Mouse (Mus musculus): ENCODE data around the gene Ppp1r36. TPM values are rescaled to one million over a fixed set of nuclear protein-coding genes. Genes with fewer than 3 reads are reported as not detected.

The Ppp1r36 gene
- polyA plus RNA-seq, 1 experiment from 2014 or later = 1.9 TPM

GRCm38 (mm10) chr12:76385342-76385741, 32.0 kb upstream of the Ppp1r36 start:
- Histone ChIP-seq H3K9me3 (ENCODE audit: control insufficient read depth, low read length) (no peaks in the 10 kb centered on the region), H3K27me3 (ENCODE audit: control insufficient read depth, insufficient read depth, low read length) (no peaks in the 10 kb centered on the region), H3K36me3 (ENCODE audit: control insufficient read depth, insufficient read depth, low read length) (0 out of 2 replicates have a peak, but pooled peaks cover 2% of the 10 kb centered on the region), H3K27ac (ENCODE audit: low read depth, low read length) (no peak overlapping the region), H3K4me1 (replicated peaks; ENCODE audit: control insufficient read depth, insufficient read depth, low read length) (no peaks in the 10 kb centered on the region), H3K4me2 (replicated peaks; ENCODE audit: low read depth, low read length) (no peak overlapping the region), H3K9ac (ENCODE audit: low read depth, low read length) (no peak overlapping the region), H3K4me3 (ENCODE audit: low read depth, low read length) (no peak overlapping the region)
- no peak for ATAC-seq (ENCODE audit: low FRiP score)
- 96% methylated on average over 8 of the region's 8 CpGs for WGBS
- no peak for DNase-seq (ENCODE audit: low spot score)

- H3K9ac ChIP-seq (ENCODE audit: low read depth, low read length) = no peak overlapping the region
- H3K27ac ChIP-seq (ENCODE audit: low read depth, low read length) = no peak overlapping the region
- no peaks in the 10 kb centered on the region for H3K27me3 ChIP-seq (ENCODE audit: control insufficient read depth, insufficient read depth, low read length)
- no peaks in the 10 kb centered on the region for H3K9me3 ChIP-seq (ENCODE audit: control insufficient read depth, low read length)
- H3K4me2 ChIP-seq (replicated peaks; ENCODE audit: low read depth, low read length) = no peak overlapping the region
- 0 out of 2 replicates have a peak, but pooled peaks cover 2% of the 10 kb centered on the region for H3K36me3 ChIP-seq (ENCODE audit: control insufficient read depth, insufficient read depth, low read length)
- ATAC-seq (ENCODE audit: low FRiP score) = peak; percentile 49; the same call in 1 of the 2 replicates
- no peaks in the 10 kb centered on the region for H3K4me1 ChIP-seq (replicated peaks; ENCODE audit: control insufficient read depth, insufficient read depth, low read length)
- H3K4me3 ChIP-seq (ENCODE audit: low read depth, low read length) = no peak overlapping the region
- WGBS = 82% methylated on average over 11 of the region's 11 CpGs
- DNase-seq (ENCODE audit: low spot score) = peak; percentile 23
Observed at GRCm38 (mm10) chr12:76388794-76389193, 28.5 kb upstream of the Ppp1r36 start.

- Histone ChIP-seq H3K4me1 (replicated peaks; ENCODE audit: control insufficient read depth, insufficient read depth, low read length) (no peaks in the 10 kb centered on the region), H3K27me3 (ENCODE audit: control insufficient read depth, insufficient read depth, low read length) (no peaks in the 10 kb centered on the region), H3K36me3 (ENCODE audit: control insufficient read depth, insufficient read depth, low read length) (no peaks in the 10 kb centered on the region), H3K9me3 (ENCODE audit: control insufficient read depth, low read length) (no peaks in the 10 kb centered on the region), H3K4me3 (ENCODE audit: low read depth, low read length) (no peak overlapping the region), H3K4me2 (replicated peaks; ENCODE audit: low read depth, low read length) (no peak overlapping the region), H3K27ac (ENCODE audit: low read depth, low read length) (no peak overlapping the region), H3K9ac (ENCODE audit: low read depth, low read length) (no peak overlapping the region)
- WGBS = 82% methylated on average over 3 of the region's 3 CpGs
- ATAC-seq (ENCODE audit: low FRiP score) (no peak), DNase-seq (ENCODE audit: low spot score) (no peak)
Observed at GRCm38 (mm10) chr12:76391595-76392271, 25.6 kb upstream of the Ppp1r36 start.

- no peak overlapping the region for H3K27ac ChIP-seq (ENCODE audit: low read depth, low read length)
- H3K4me2 ChIP-seq (replicated peaks; ENCODE audit: low read depth, low read length) = no peak overlapping the region
- H3K4me1 ChIP-seq (replicated peaks; ENCODE audit: control insufficient read depth, insufficient read depth, low read length) = no peaks in the 10 kb centered on the region
- H3K9ac ChIP-seq (ENCODE audit: low read depth, low read length) = no peak overlapping the region
- no peaks in the 10 kb centered on the region for H3K9me3 ChIP-seq (ENCODE audit: control insufficient read depth, low read length)
- no peaks in the 10 kb centered on the region for H3K36me3 ChIP-seq (ENCODE audit: control insufficient read depth, insufficient read depth, low read length)
- no peaks in the 10 kb centered on the region for H3K27me3 ChIP-seq (ENCODE audit: control insufficient read depth, insufficient read depth, low read length)
- H3K4me3 ChIP-seq (ENCODE audit: low read depth, low read length) = no peak overlapping the region
- no peak for DNase-seq (ENCODE audit: low spot score)
- 88% methylated on average over 5 of the region's 5 CpGs for WGBS
- ATAC-seq (ENCODE audit: low FRiP score) = no peak
Observed at GRCm38 (mm10) chr12:76392979-76393378, 24.4 kb upstream of the Ppp1r36 start.

- H3K9me3 ChIP-seq (ENCODE audit: control insufficient read depth, low read length) = no peaks in the 10 kb centered on the region
- H3K4me1 ChIP-seq (replicated peaks; ENCODE audit: control insufficient read depth, insufficient read depth, low read length) = no peaks in the 10 kb centered on the region
- no peak for ATAC-seq (ENCODE audit: low FRiP score)
- H3K9ac ChIP-seq (ENCODE audit: low read depth, low read length) = no peak overlapping the region
- no peak overlapping the region for H3K4me2 ChIP-seq (replicated peaks; ENCODE audit: low read depth, low read length)
- no peak overlapping the region for H3K27ac ChIP-seq (ENCODE audit: low read depth, low read length)
- WGBS = 81% methylated on average over 5 of the region's 5 CpGs
- H3K36me3 ChIP-seq (ENCODE audit: control insufficient read depth, insufficient read depth, low read length) = no peaks in the 10 kb centered on the region
- DNase-seq (ENCODE audit: low spot score) = no peak
- H3K27me3 ChIP-seq (ENCODE audit: control insufficient read depth, insufficient read depth, low read length) = no peaks in the 10 kb centered on the region
- H3K4me3 ChIP-seq (ENCODE audit: low read depth, low read length) = no peak overlapping the region
Observed at GRCm38 (mm10) chr12:76397281-76397680, 20.1 kb upstream of the Ppp1r36 start.

- no peak for DNase-seq (ENCODE audit: low spot score)
- Histone ChIP-seq H3K4me2 (replicated peaks; ENCODE audit: low read depth, low read length) (no peak overlapping the region), H3K9ac (ENCODE audit: low read depth, low read length) (no peak overlapping the region), H3K27me3 (ENCODE audit: control insufficient read depth, insufficient read depth, low read length) (peaks cover 20% of the 10 kb centered on the region), H3K4me3 (ENCODE audit: low read depth, low read length) (no peak overlapping the region), H3K9me3 (ENCODE audit: control insufficient read depth, low read length) (no peaks in the 10 kb centered on the region), H3K27ac (ENCODE audit: low read depth, low read length) (no peak overlapping the region), H3K36me3 (ENCODE audit: control insufficient read depth, insufficient read depth, low read length) (no peaks in the 10 kb centered on the region), H3K4me1 (replicated peaks; ENCODE audit: control insufficient read depth, insufficient read depth, low read length) (peaks cover 7% of the 10 kb centered on the region)
- 50% methylated on average over 3 of the region's 3 CpGs for WGBS
- no peak for ATAC-seq (ENCODE audit: low FRiP score)
Observed at GRCm38 (mm10) chr12:76401674-76402073, 15.7 kb upstream of the Ppp1r36 start.

- no peaks in the 10 kb centered on the region for H3K36me3 ChIP-seq (ENCODE audit: control insufficient read depth, insufficient read depth, low read length)
- no peak for DNase-seq (ENCODE audit: low spot score)
- peaks cover 29% of the 10 kb centered on the region for H3K27me3 ChIP-seq (ENCODE audit: control insufficient read depth, insufficient read depth, low read length)
- H3K4me2 ChIP-seq (replicated peaks; ENCODE audit: low read depth, low read length) = peak overlapping the region; percentile 68
- H3K4me1 ChIP-seq (replicated peaks; ENCODE audit: control insufficient read depth, insufficient read depth, low read length) = peaks cover 7% of the 10 kb centered on the region
- ATAC-seq (ENCODE audit: low FRiP score) = peak; percentile 93
- H3K9ac ChIP-seq (ENCODE audit: low read depth, low read length) = peak overlapping the region; percentile 55
- H3K27ac ChIP-seq (ENCODE audit: low read depth, low read length) = peak overlapping the region; percentile 82
- whole genome bisulfite sequencing = under 1% methylated on average over 53 of the region's 54 CpGs
- H3K4me3 ChIP-seq (ENCODE audit: low read depth, low read length) = peak overlapping the region; percentile 53
- H3K9me3 ChIP-seq (ENCODE audit: control insufficient read depth, low read length) = no peaks in the 10 kb centered on the region
Observed at GRCm38 (mm10) chr12:76402991-76403885, 14.1 kb upstream of the Ppp1r36 start.

GRCm38 (mm10) chr12:76403886-76404537, 13.3 kb upstream of the Ppp1r36 start, which contains the start of gene Hspa2:
TSS of gene Hspa2 (plus strand) at chr12:76404176.
- H3K4me1 ChIP-seq (replicated peaks; ENCODE audit: control insufficient read depth, insufficient read depth, low read length) = peaks cover 7% of the 10 kb centered on the region
- H3K9me3 ChIP-seq (ENCODE audit: control insufficient read depth, low read length) = no peaks in the 10 kb centered on the region
- no peaks in the 10 kb centered on the region for H3K36me3 ChIP-seq (ENCODE audit: control insufficient read depth, insufficient read depth, low read length)
- H3K4me3 ChIP-seq (ENCODE audit: low read depth, low read length) = peak within 1 kb of the TSS; percentile 53
- H3K27me3 ChIP-seq (ENCODE audit: control insufficient read depth, insufficient read depth, low read length) = peaks cover 29% of the 10 kb centered on the region
- WGBS = under 1% methylated on average over 54 of the region's 54 CpGs
- H3K4me2 ChIP-seq (replicated peaks; ENCODE audit: low read depth, low read length) = peak within 1 kb of the TSS; percentile 68
- ATAC-seq (ENCODE audit: low FRiP score) (peak; percentile 96), DNase-seq (ENCODE audit: low spot score) (peak; percentile 99)
- H3K27ac ChIP-seq (ENCODE audit: low read depth, low read length) = peak within 1 kb of the TSS; percentile 82
- peak within 1 kb of the TSS; percentile 55 for H3K9ac ChIP-seq (ENCODE audit: low read depth, low read length)
